In the genomic region with DNA sequence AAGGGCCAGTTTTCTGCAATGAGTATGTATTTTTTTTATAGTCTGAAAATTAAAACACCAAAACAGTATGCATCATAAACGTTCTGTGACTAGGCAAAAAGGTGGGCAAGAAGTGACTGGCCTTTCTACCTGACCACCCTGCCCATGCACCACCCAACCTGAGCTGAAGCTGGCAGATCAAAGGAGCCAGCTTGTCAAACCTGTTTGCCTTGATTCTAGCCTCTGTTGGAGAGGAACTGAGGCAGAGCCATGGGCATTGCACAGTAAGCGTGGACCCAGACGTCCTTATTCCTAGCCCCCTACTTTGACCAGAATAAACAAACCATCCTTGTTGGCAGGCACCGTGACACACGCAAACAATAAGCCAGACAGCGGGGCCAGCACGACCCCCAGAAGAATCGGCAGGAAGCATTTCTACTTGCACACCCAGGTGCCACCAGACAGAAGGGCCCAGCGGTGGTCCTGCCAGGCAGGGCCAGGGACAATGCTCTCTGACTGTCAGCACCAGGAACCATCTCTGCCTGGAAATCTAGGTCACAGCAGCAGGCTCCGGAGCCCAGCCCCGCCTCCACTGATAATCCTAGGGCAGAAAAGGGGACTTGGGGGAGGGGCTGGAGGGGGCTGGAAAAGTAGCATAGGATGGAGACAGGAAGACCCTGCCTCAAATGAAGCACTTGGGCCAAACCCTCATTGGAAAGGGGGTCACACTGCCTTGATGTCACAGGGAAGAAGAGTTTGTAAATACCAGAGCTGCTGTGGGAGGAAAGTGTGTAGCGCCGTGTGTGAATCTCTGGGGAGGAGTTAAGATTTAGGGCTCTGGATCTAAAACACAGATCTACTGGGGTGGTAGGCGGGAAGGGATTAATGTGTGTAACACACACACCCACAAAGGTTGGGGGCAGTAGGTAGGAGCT, we compare ENCODE assay signal across 8 mouse cellular contexts. TPM values are rescaled to one million over a fixed set of nuclear protein-coding genes. Genes with fewer than 3 reads are reported as not detected.
A peak's percentile ranks its signal among the peaks of the same experiment; 100 is the strongest.
DNase-seq lines count a peak whose midpoint lies in the region; ATAC-seq and TF ChIP-seq lines count a peak whose summit lies in the region.

No protein-coding gene starts in this region.

- H3K27ac ChIP-seq in embryonic facial prominence, embryonic 10.5 days (replicated peaks), result peak overlapping the region; percentile 93
- peak overlapping the region; percentile 94 for H3K27ac ChIP-seq in hindbrain, embryonic 16.5 days (ENCODE audit: low read depth, low read length)
- H3K27ac ChIP-seq in olfactory bulb, adult 2 months (ENCODE audit: insufficient read depth, low read depth, low read length), result peak overlapping the region; percentile 95

- ATAC-seq in hindbrain, embryonic 16.5 days, result no peak

- peaks cover 50% of the 10 kb centered on the region for H3K36me3 ChIP-seq in embryonic facial prominence, embryonic 10.5 days (replicated peaks)
- peaks cover 24% of the 10 kb centered on the region for H3K36me3 ChIP-seq in hindbrain, embryonic 16.5 days (ENCODE audit: control insufficient read depth, insufficient read depth, low read length)

- H3K4me3 ChIP-seq in embryonic facial prominence, embryonic 10.5 days, result peak overlapping the region; percentile 82
- peak overlapping the region; percentile 16 for H3K4me3 ChIP-seq in hindbrain, embryonic 16.5 days (ENCODE audit: low read length)
- H3K4me3 ChIP-seq in olfactory bulb, adult 2 months (ENCODE audit: insufficient read depth, low read depth, low read length), result peak overlapping the region; percentile 26; the same call in 1 of the 2 replicates

- WGBS in embryonic facial prominence, embryonic 10.5 days, result 15% methylated on average over 14 of the region's 14 CpGs
- 9% methylated on average over 14 of the region's 14 CpGs for WGBS in hindbrain, embryonic 16.5 days
- WGBS in olfactory bulb, adult 2 months, result 10% methylated on average over 14 of the region's 14 CpGs

- no peak for TF ChIP-seq CTCF in olfactory bulb, adult 2 months (IDR thresholded peaks at IDR 0.05; ENCODE audit: insufficient read depth, low read depth, low read length)

- H3K27me3 ChIP-seq in embryonic facial prominence, embryonic 10.5 days (replicated peaks; ENCODE audit: low read depth, poor library complexity, severe bottlenecking), result no peaks in the 10 kb centered on the region
- H3K27me3 ChIP-seq in hindbrain, embryonic 16.5 days (replicated peaks; ENCODE audit: control insufficient read depth, insufficient read depth, low read length), result no peaks in the 10 kb centered on the region

- no peaks in the 10 kb centered on the region for H3K9me3 ChIP-seq in embryonic facial prominence, embryonic 10.5 days
- H3K9me3 ChIP-seq in hindbrain, embryonic 16.5 days (ENCODE audit: control insufficient read depth, low read length), result no peaks in the 10 kb centered on the region

- peaks cover 75% of the 10 kb centered on the region for H3K4me1 ChIP-seq in embryonic facial prominence, embryonic 10.5 days
- peaks cover 64% of the 10 kb centered on the region for H3K4me1 ChIP-seq in hindbrain, embryonic 16.5 days (ENCODE audit: control insufficient read depth, insufficient read depth, low read depth, low read length)
- peaks cover 58% of the 10 kb centered on the region for H3K4me1 ChIP-seq in olfactory bulb, adult 2 months (ENCODE audit: control insufficient read depth, insufficient read depth, low read length)

- H3K9ac ChIP-seq in hindbrain, embryonic 16.5 days (ENCODE audit: low read depth, low read length), result peak overlapping the region; percentile 56

- TF ChIP-seq POLR2A in olfactory bulb, adult 2 months (IDR thresholded peaks at IDR 0.05; ENCODE audit: insufficient read depth, low read depth, low read length), result 0 out of 2 replicates have a peak, but pooled peaks have one; percentile 28

- peak overlapping the region; percentile 95 for H3K4me2 ChIP-seq in hindbrain, embryonic 16.5 days (ENCODE audit: low read length)

- DNase-seq in heart, adult 18-20 months, result peak; percentile 40 to 43
- DNase-seq in heart, adult 9 months (ENCODE audit: low spot score in 2 of 2), result no peak
- DNase-seq in adrenal gland, postnatal 10 days, result peak; percentile 46
- DNase-seq in embryonic facial prominence, embryonic 10.5 days (ENCODE audit: low spot score), result peak; percentile 49
- DNase-seq in T-cell, adult 2 months (ENCODE audit: low spot score), result no peak
- DNase-seq in spleen, postnatal 4 days (ENCODE audit: low spot score in 2 of 2), result no peak

RNA-seq across cellular contexts. Expression of a gene that starts 4.4 kb away (rescaled TPM):
- 10 to 100 TPM; 57.4 to 69.9 TPM for total RNA-seq in heart, adult 18-20 months (2021)
- total RNA-seq in adrenal gland, postnatal 10 days (2021), result 10 to 100 TPM; 65.7 to 80.4 TPM
- 123 and 138 TPM in 2 replicates for polyA plus RNA-seq in embryonic facial prominence, embryonic 10.5 days (2016; fragmentation: Nextera tagmentation; extraction: Ambion mirVana)
- 538 and 563 TPM in 2 replicates for polyA plus RNA-seq in hindbrain, embryonic 16.5 days (2015; fragmentation: Nextera tagmentation; extraction: Ambion mirVana)
- 189 TPM in 1 of 2 replicates, not detected in the other for polyA plus RNA-seq in olfactory bulb, adult 2 months (2012; ENCODE audit: insufficient read depth, insufficient read length, low replicate concordance, missing spikeins)

RNA-seq across cellular contexts. Expression of a gene that starts 17.4 kb away (rescaled TPM):
- 1 to 10 TPM; 2.2 to 2.7 TPM for total RNA-seq in heart, adult 18-20 months (2021)
- 100 to 1,000 TPM in 1 of 2 experiments, 10 to 100 TPM in 1; 63.5 to 189 TPM for total RNA-seq in adrenal gland, postnatal 10 days (2021)
- polyA plus RNA-seq in embryonic facial prominence, embryonic 10.5 days (2016; fragmentation: Nextera tagmentation; extraction: Ambion mirVana), result 1.6 TPM in 2 replicates
- 1.5 and 5.5 TPM in 2 replicates for polyA plus RNA-seq in hindbrain, embryonic 16.5 days (2015; fragmentation: Nextera tagmentation; extraction: Ambion mirVana)
- polyA plus RNA-seq in olfactory bulb, adult 2 months (2012; ENCODE audit: insufficient read depth, insufficient read length, low replicate concordance, missing spikeins), result not detected in 2 replicates

RNA-seq across cellular contexts. Expression of a gene that starts 54.3 kb away (rescaled TPM):
- total RNA-seq in heart, adult 18-20 months (2021), result 100 to 1,000 TPM; 110 to 119 TPM
- 100 to 1,000 TPM; 114 to 153 TPM for total RNA-seq in adrenal gland, postnatal 10 days (2021)
- polyA plus RNA-seq in embryonic facial prominence, embryonic 10.5 days (2016; fragmentation: Nextera tagmentation; extraction: Ambion mirVana), result 130 and 141 TPM in 2 replicates
- 86.6 and 91.6 TPM in 2 replicates for polyA plus RNA-seq in hindbrain, embryonic 16.5 days (2015; fragmentation: Nextera tagmentation; extraction: Ambion mirVana)
- polyA plus RNA-seq in olfactory bulb, adult 2 months (2012; ENCODE audit: insufficient read depth, insufficient read length, low replicate concordance, missing spikeins), result 96.2 TPM in 1 of 2 replicates, not detected in the other

RNA-seq across cellular contexts. Expression of a gene that starts 56.0 kb away (rescaled TPM):
- total RNA-seq in heart, adult 18-20 months (2021), result not detected
- total RNA-seq in adrenal gland, postnatal 10 days (2021), result under 1 TPM; 0.24 to 0.30 TPM
- polyA plus RNA-seq in embryonic facial prominence, embryonic 10.5 days (2016; fragmentation: Nextera tagmentation; extraction: Ambion mirVana), result not detected in 2 replicates
- polyA plus RNA-seq in hindbrain, embryonic 16.5 days (2015; fragmentation: Nextera tagmentation; extraction: Ambion mirVana), result 0.06 TPM in 1 of 2 replicates, not detected in the other
- polyA plus RNA-seq in olfactory bulb, adult 2 months (2012; ENCODE audit: insufficient read depth, insufficient read length, low replicate concordance, missing spikeins), result not detected in 2 replicates

RNA-seq across cellular contexts. Expression of a gene that starts 59.2 kb away (rescaled TPM):
- total RNA-seq in heart, adult 18-20 months (2021), result 10 to 100 TPM in 1 of 2 experiments, 1 to 10 TPM in 1; 9.8 to 10.1 TPM
- total RNA-seq in adrenal gland, postnatal 10 days (2021), result 10 to 100 TPM; 26.5 to 32.3 TPM
- 33.7 and 39.5 TPM in 2 replicates for polyA plus RNA-seq in embryonic facial prominence, embryonic 10.5 days (2016; fragmentation: Nextera tagmentation; extraction: Ambion mirVana)
- 84.7 and 88.3 TPM in 2 replicates for polyA plus RNA-seq in hindbrain, embryonic 16.5 days (2015; fragmentation: Nextera tagmentation; extraction: Ambion mirVana)
- not detected in 2 replicates for polyA plus RNA-seq in olfactory bulb, adult 2 months (2012; ENCODE audit: insufficient read depth, insufficient read length, low replicate concordance, missing spikeins)

Comparison
In these comparisons a context has a peak if more than half of its experiments do, and no peak if none do; other contexts are left out.
1. DNase-seq: peak in heart, adult 18-20 months (2 of 2), adrenal gland, postnatal 10 days (single experiment) and embryonic facial prominence, embryonic 10.5 days (single experiment); none in heart, adult 9 months (0 of 2), T-cell, adult 2 months (single experiment) and spleen, postnatal 4 days (0 of 2).
2. H3K4me3 ChIP-seq: peak in every context shown above with its lines; median percentile 82 in embryonic facial prominence, embryonic 10.5 days; 26 in olfactory bulb, adult 2 months; 16 in hindbrain, embryonic 16.5 days.
3. Peak in every context shown above with its lines, with median percentiles within 50 percentile points of each other: H3K27ac ChIP-seq.